Mouse (Mus musculus) spleen, adult 2 months (tissue): Measurements from ENCODE around the gene BC005537.

ENCODE experiments used
- CTCF ChIP-seq: fragments of 200-500 bp; IDR thresholded peaks from 2 replicates; pipeline ENCODE4 v1.5.1; 2011; ENCODE audit warnings: mild to moderate bottlenecking, inconsistent platforms; ENCODE audit not compliant: insufficient read depth, insufficient read length, insufficient replicate concordance; ENCODE audit errors: extremely low read depth
- POLR2A ChIP-seq: fragments of 200-500 bp; IDR thresholded peaks from 2 replicates; pipeline ENCODE4 v1.6.1; 2011; ENCODE audit warnings: low read depth, low read length, inconsistent platforms

GRCm38 (mm10) chr13:24859115-24859514 lies 57.7 kb downstream of the BC005537 start:
- TF ChIP-seq CTCF = no peak
- TF ChIP-seq POLR2A = no peak
